Mouse (Mus musculus) lung, postnatal 14 days (tissue): ENCODE data around the gene Plce1.
A peak's percentile ranks its signal among the peaks of the same experiment; 100 is the strongest.
"Not testable (repeated sequence)": the region's sequence is repeated elsewhere in the genome, so short reads cannot be mapped to it uniquely, and the experiment has no call there.

Source experiments
- DNase-seq: peaks from one replicate; pipeline ENCODE4 v3.0.0; 2021

Plce1 gene

GRCm38 (mm10) chr19:38498233-38498632 is 17.3 kb downstream of the Plce1 start:
- DNase-seq, result no peak

- DNase-seq, result peak; percentile 15
These were observed 23.7 kb downstream of the Plce1 start for GRCm38 (mm10) chr19:38504597-38504996.

- no peak for DNase-seq
These were observed 25.2 kb downstream of the Plce1 start for GRCm38 (mm10) chr19:38506131-38506530.

GRCm38 (mm10) chr19:38507251-38507965 is 26.5 kb downstream of the Plce1 start:
- no peak for DNase-seq

GRCm38 (mm10) chr19:38507966-38508625 is 27.2 kb downstream of the Plce1 start:
- no peak for DNase-seq

GRCm38 (mm10) chr19:38514417-38515184 is 33.7 kb downstream of the Plce1 start:
- DNase-seq, result no peak

- DNase-seq, result no peak
These were observed 45.9 kb downstream of the Plce1 start for GRCm38 (mm10) chr19:38526855-38527254.

- no peak for DNase-seq
These were observed 46.6 kb downstream of the Plce1 start for GRCm38 (mm10) chr19:38527475-38527874.

GRCm38 (mm10) chr19:38533230-38533629 is 52.3 kb downstream of the Plce1 start:
- no peak for DNase-seq

GRCm38 (mm10) chr19:38539338-38539737 is 58.4 kb downstream of the Plce1 start:
- no peak for DNase-seq

GRCm38 (mm10) chr19:38540549-38540948 is 59.6 kb downstream of the Plce1 start:
- no peak for DNase-seq

- DNase-seq, result no peak
These were observed 68.7 kb downstream of the Plce1 start for GRCm38 (mm10) chr19:38549487-38550058.

- DNase-seq, result no peak
These were observed 72.6 kb downstream of the Plce1 start for GRCm38 (mm10) chr19:38553551-38553950.

- no peak for DNase-seq
These were observed 74.5 kb downstream of the Plce1 start for GRCm38 (mm10) chr19:38555399-38555798.

- DNase-seq, result peak; percentile 25
These were observed 77.9 kb downstream of the Plce1 start for GRCm38 (mm10) chr19:38558816-38559215.

GRCm38 (mm10) chr19:38561887-38562286 is 81.0 kb downstream of the Plce1 start:
- DNase-seq, result not testable (repeated sequence)

GRCm38 (mm10) chr19:38566156-38566555 is 85.2 kb downstream of the Plce1 start:
- no peak for DNase-seq

- DNase-seq, result peak; percentile 12
These were observed 85.8 kb downstream of the Plce1 start for GRCm38 (mm10) chr19:38566752-38567151.

- DNase-seq, result no peak
These were observed 86.4 kb downstream of the Plce1 start for GRCm38 (mm10) chr19:38567331-38567730.

- DNase-seq, result peak; percentile 8
These were observed 97.7 kb downstream of the Plce1 start for GRCm38 (mm10) chr19:38578554-38579146.

GRCm38 (mm10) chr19:38582861-38583260 is 102.0 kb downstream of the Plce1 start:
- DNase-seq, result no peak

- DNase-seq, result peak; percentile 10
These were observed 106.7 kb downstream of the Plce1 start for GRCm38 (mm10) chr19:38587559-38587958.

- DNase-seq, result no peak
These were observed 108.6 kb downstream of the Plce1 start for GRCm38 (mm10) chr19:38589466-38589865.
